Mouse (Mus musculus): ENCODE measurements around the gene Fbxw2.
"Not testable (repeated sequence)": the region's sequence is repeated elsewhere in the genome, so short reads cannot be mapped to it uniquely, and the experiment has no call there.

Fbxw2 gene

GRCm38 (mm10) chr2:34773673-34774072 is 52.4 kb downstream of the Fbxw2 start:
- DNase-seq (ENCODE audit: low spot score in 2 of 2) = no peak

- no peak for DNase-seq (ENCODE audit: low spot score in 2 of 2)
These were observed 53.6 kb downstream of the Fbxw2 start for GRCm38 (mm10) chr2:34772252-34773235.

- peak; percentile 97 to 100 for DNase-seq (ENCODE audit: low spot score in 2 of 2)
These were observed 54.5 kb downstream of the Fbxw2 start, which contains the start of gene Hspa5 for GRCm38 (mm10) chr2:34771368-34772226. Gene Hspa5 (plus strand): TSS chr2:34771970.

- DNase-seq (ENCODE audit: low spot score in 2 of 2) = no peak
These were observed 55.2 kb downstream of the Fbxw2 start for GRCm38 (mm10) chr2:34770951-34771350.

GRCm38 (mm10) chr2:34770049-34770448 is 56.1 kb downstream of the Fbxw2 start:
- DNase-seq (ENCODE audit: low spot score in 2 of 2) = no peak

- DNase-seq (ENCODE audit: low spot score in 2 of 2) = no peak
These were observed 61.3 kb downstream of the Fbxw2 start for GRCm38 (mm10) chr2:34764801-34765200.

- DNase-seq (ENCODE audit: low spot score in 2 of 2) = no peak
These were observed 63.2 kb downstream of the Fbxw2 start for GRCm38 (mm10) chr2:34762872-34763271.

GRCm38 (mm10) chr2:34762174-34762573 is 63.9 kb downstream of the Fbxw2 start:
- DNase-seq (ENCODE audit: low spot score in 2 of 2) = no peak

- DNase-seq (ENCODE audit: low spot score in 2 of 2) = not testable (repeated sequence)
These were observed 64.8 kb downstream of the Fbxw2 start for GRCm38 (mm10) chr2:34761272-34761671.

GRCm38 (mm10) chr2:34757341-34757740 is 68.8 kb downstream of the Fbxw2 start:
- DNase-seq (ENCODE audit: low spot score in 2 of 2) = no peak

GRCm38 (mm10) chr2:34754551-34755358 is 71.4 kb downstream of the Fbxw2 start, which contains the start of gene Gapvd1:
Gene Gapvd1 (minus strand): TSS chr2:34755232.
- DNase-seq (ENCODE audit: low spot score in 2 of 2) = no peak
